Comparison of ENCODE assay signal across 9 mouse cellular contexts in the genomic region with DNA sequence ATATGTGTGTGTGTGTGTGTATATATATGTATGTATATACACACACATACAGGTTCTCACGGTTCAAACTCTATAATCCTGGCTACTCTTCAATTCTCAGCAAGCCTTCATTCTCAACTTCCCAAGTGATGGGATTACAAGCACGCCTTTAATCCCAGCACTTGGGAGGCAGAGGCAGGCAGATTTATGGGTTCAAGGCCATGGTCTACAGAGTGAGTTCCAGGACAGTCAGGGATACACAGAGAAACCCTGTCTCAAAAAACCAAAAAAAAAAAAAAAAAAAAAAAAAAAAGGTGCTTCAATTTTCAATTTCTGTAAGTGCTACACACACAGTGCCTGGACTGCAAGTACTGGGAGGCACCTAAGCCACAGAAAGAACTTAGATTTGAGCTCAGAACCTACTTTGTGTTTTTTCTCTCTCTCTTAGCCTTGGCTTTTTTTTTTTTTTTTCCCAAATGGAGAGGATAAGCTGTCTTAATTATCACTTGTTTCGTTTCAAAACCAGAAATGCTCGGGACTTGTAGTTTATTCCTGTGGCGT. TPM values are rescaled to one million over a fixed set of nuclear protein-coding genes. Genes with fewer than 3 reads are reported as not detected.
DNase-seq lines count a peak whose midpoint lies in the region; ATAC-seq and TF ChIP-seq lines count a peak whose summit lies in the region.
"Had no signal": no experiment of that assay in that cellular context is flagged by ENCODE, and none has a peak within 500 bp of the region (broad histone marks: within the 10 kb centered on the region; RNA-seq: fewer than 3 reads in every experiment).

No protein-coding gene starts in this region.

- H3K27me3 ChIP-seq in neural tube, embryonic 11.5 days (ENCODE audit: control insufficient read depth, insufficient read depth, low read length): no peaks in the 10 kb centered on the region
- H3K27me3 ChIP-seq in limb, embryonic 14.5 days (ENCODE audit: control insufficient read depth, insufficient read depth, low read length): no peaks in the 10 kb centered on the region
- H3K27me3 ChIP-seq in stomach, postnatal 0 days (ENCODE audit: control insufficient read depth, insufficient read depth, low read length): no peaks in the 10 kb centered on the region

- no peak for TF ChIP-seq POLR2A in limb, embryonic 14.5 days (IDR thresholded peaks at IDR 0.05; ENCODE audit: borderline replicate concordance, extremely low read depth, insufficient read depth, insufficient read length)

- WGBS in neural tube, embryonic 11.5 days: 57% methylated on average over 5 of the region's 5 CpGs
- 45% methylated on average over 5 of the region's 5 CpGs for WGBS in limb, embryonic 14.5 days
- WGBS in stomach, postnatal 0 days: 44% methylated on average over 5 of the region's 5 CpGs

- H3K4me1 ChIP-seq in neural tube, embryonic 11.5 days (ENCODE audit: control insufficient read depth, insufficient read depth, low read length): no peaks in the 10 kb centered on the region; the same call in 1 of the 2 replicates
- H3K4me1 ChIP-seq in limb, embryonic 14.5 days (ENCODE audit: control insufficient read depth, insufficient read depth, low read length): peaks cover 4% of the 10 kb centered on the region
- H3K4me1 ChIP-seq in stomach, postnatal 0 days (replicated peaks; ENCODE audit: control insufficient read depth, insufficient read depth): no peaks in the 10 kb centered on the region

- no peak for TF ChIP-seq CTCF in stomach, postnatal 0 days (IDR thresholded peaks at IDR 0.05; ENCODE audit: low read depth)

- TF ChIP-seq EP300 in stomach, postnatal 0 days (optimal IDR thresholded peaks at IDR 0.05): no peak

- peak overlapping the region; percentile 12; the same call in 1 of the 2 replicates for H3K9ac ChIP-seq in neural tube, embryonic 11.5 days (ENCODE audit: low read length)
- peak overlapping the region; percentile 38; the same call in 1 of the 2 replicates for H3K9ac ChIP-seq in limb, embryonic 14.5 days (ENCODE audit: low read depth, low read length, severe bottlenecking)
- H3K9ac ChIP-seq in stomach, postnatal 0 days (ENCODE audit: low read length): 0 out of 2 replicates have a peak overlapping the region, but pooled peaks have one; percentile 27

- no peak overlapping the region for H3K27ac ChIP-seq in neural tube, embryonic 11.5 days (ENCODE audit: low read depth, low read length)
- H3K27ac ChIP-seq in limb, embryonic 14.5 days (replicated peaks; ENCODE audit: low read depth, low read length): peak overlapping the region; percentile 75
- peak overlapping the region; percentile 76 for H3K27ac ChIP-seq in stomach, postnatal 0 days (replicated peaks)

- H3K4me3 ChIP-seq in neural tube, embryonic 11.5 days (ENCODE audit: low read depth, low read length): peak overlapping the region; percentile 77
- H3K4me3 ChIP-seq in limb, embryonic 14.5 days (replicated peaks; ENCODE audit: low read length): peak overlapping the region; percentile 60
- peak overlapping the region; percentile 70 for H3K4me3 ChIP-seq in stomach, postnatal 0 days (ENCODE audit: low read depth, low read length)

- DNase-seq in adrenal gland, adult 2 months: peak; percentile 51
- DNase-seq in adrenal gland, postnatal 14 days: no peak
- DNase-seq in neural tube, embryonic 11.5 days (ENCODE audit: low spot score): no peak
- no peak for DNase-seq in neural tube, embryonic 10.5 days (ENCODE audit: extremely low spot score, low spot score)
- DNase-seq in limb, embryonic 14.5 days (ENCODE audit: low spot score): no peak
- no peak for DNase-seq in stomach, postnatal 0 days (ENCODE audit: low spot score)
- no peak for DNase-seq in thymus, postnatal 36 days
- no peak for DNase-seq in gastrocnemius, postnatal 10 days

- H3K4me2 ChIP-seq in neural tube, embryonic 11.5 days (ENCODE audit: low read depth): peak overlapping the region; percentile 36
- H3K4me2 ChIP-seq in limb, embryonic 14.5 days (replicated peaks; ENCODE audit: low read depth, low read length, severe bottlenecking): peak overlapping the region; percentile 50
- H3K4me2 ChIP-seq in stomach, postnatal 0 days (replicated peaks; ENCODE audit: low read depth): peak overlapping the region; percentile 55

- H3K36me3 ChIP-seq in neural tube, embryonic 11.5 days (ENCODE audit: control insufficient read depth, insufficient read depth, low read length): no peaks in the 10 kb centered on the region
- H3K36me3 ChIP-seq in limb, embryonic 14.5 days (ENCODE audit: control insufficient read depth, insufficient read depth, low read length): no peaks in the 10 kb centered on the region
- no peaks in the 10 kb centered on the region for H3K36me3 ChIP-seq in stomach, postnatal 0 days (ENCODE audit: control insufficient read depth, insufficient read depth, low read length)

- no peak for ATAC-seq in neural tube, embryonic 11.5 days (ENCODE audit: insufficient read depth, low FRiP score, low TSS enrichment)
- no peak for ATAC-seq in limb, embryonic 14.5 days (ENCODE audit: low FRiP score, low read depth)
- no peak for ATAC-seq in stomach, postnatal 0 days (ENCODE audit: low FRiP score, low TSS enrichment)

- H3K9me3 ChIP-seq in neural tube, embryonic 11.5 days (ENCODE audit: control insufficient read depth, low read length): no peaks in the 10 kb centered on the region
- H3K9me3 ChIP-seq in limb, embryonic 14.5 days (ENCODE audit: control insufficient read depth, low read length): no peaks in the 10 kb centered on the region
- no peaks in the 10 kb centered on the region for H3K9me3 ChIP-seq in stomach, postnatal 0 days (ENCODE audit: control insufficient read depth, low read length)

RNA-seq across cellular contexts. Expression of a gene that starts 7.6 kb away (rescaled TPM):
- 10 to 100 TPM; 16.9 to 26.6 TPM for total RNA-seq in adrenal gland, adult 2 months (2021)
- polyA plus RNA-seq in adrenal gland, adult 2 months (2012; rRNA removed): 35.9 and 38.7 TPM in 2 replicates
- total RNA-seq in adrenal gland, postnatal 14 days (2021): 23.7 and 24.6 TPM in 2 replicates
- polyA plus RNA-seq in neural tube, embryonic 11.5 days (2014; fragmentation: Nextera tagmentation; extraction: Ambion mirVana): 6.2 and 7.8 TPM in 2 replicates
- 64.5 and 68.3 TPM in 2 replicates for polyA plus RNA-seq in limb, embryonic 14.5 days (2012; rRNA removed)
- polyA plus RNA-seq in limb, embryonic 14.5 days (2014; fragmentation: Nextera tagmentation; extraction: Ambion mirVana): 16.4 and 19.9 TPM in 2 replicates
- polyA plus RNA-seq in stomach, postnatal 0 days (2015; fragmentation: Nextera tagmentation; extraction: Ambion mirVana): 6.8 and 8.9 TPM in 2 replicates
- total RNA-seq in gastrocnemius, postnatal 10 days (2021): 10 to 100 TPM in 1 of 2 experiments, 1 to 10 TPM in 1; 7.0 to 13.2 TPM

RNA-seq across cellular contexts. Expression of a gene that starts 9.2 kb away (rescaled TPM):
- 1 to 10 TPM; 4.6 to 9.1 TPM for total RNA-seq in adrenal gland, adult 2 months (2021)
- 1.5 and 2.6 TPM in 2 replicates for polyA plus RNA-seq in adrenal gland, adult 2 months (2012; rRNA removed)
- 9.2 and 9.4 TPM in 2 replicates for total RNA-seq in adrenal gland, postnatal 14 days (2021)
- 9.3 and 10.6 TPM in 2 replicates for polyA plus RNA-seq in neural tube, embryonic 11.5 days (2014; fragmentation: Nextera tagmentation; extraction: Ambion mirVana)
- 12.3 and 13.9 TPM in 2 replicates for polyA plus RNA-seq in limb, embryonic 14.5 days (2012; rRNA removed)
- polyA plus RNA-seq in limb, embryonic 14.5 days (2014; fragmentation: Nextera tagmentation; extraction: Ambion mirVana): 9.0 and 10.2 TPM in 2 replicates
- 4.1 and 4.5 TPM in 2 replicates for polyA plus RNA-seq in stomach, postnatal 0 days (2015; fragmentation: Nextera tagmentation; extraction: Ambion mirVana)
- total RNA-seq in gastrocnemius, postnatal 10 days (2021): 1 to 10 TPM; 2.8 to 5.3 TPM

RNA-seq across cellular contexts. Expression of a gene that starts 29.0 kb away (rescaled TPM):
- 10 to 100 TPM in 1 of 2 experiments, 1 to 10 TPM in 1; 1.1 to 15.1 TPM for total RNA-seq in adrenal gland, adult 2 months (2021)
- polyA plus RNA-seq in adrenal gland, adult 2 months (2012; rRNA removed): 0.21 and 4.0 TPM in 2 replicates
- total RNA-seq in adrenal gland, postnatal 14 days (2021): 1.5 and 1.9 TPM in 2 replicates
- 0.56 and 0.76 TPM in 2 replicates for polyA plus RNA-seq in neural tube, embryonic 11.5 days (2014; fragmentation: Nextera tagmentation; extraction: Ambion mirVana)
- polyA plus RNA-seq in limb, embryonic 14.5 days (2012; rRNA removed): 1.2 and 1.7 TPM in 2 replicates
- 0.30 and 0.48 TPM in 2 replicates for polyA plus RNA-seq in limb, embryonic 14.5 days (2014; fragmentation: Nextera tagmentation; extraction: Ambion mirVana)
- polyA plus RNA-seq in stomach, postnatal 0 days (2015; fragmentation: Nextera tagmentation; extraction: Ambion mirVana): 39.3 and 42.1 TPM in 2 replicates
- total RNA-seq in gastrocnemius, postnatal 10 days (2021): under 1 TPM; 0.21 to 0.54 TPM
- total RNA-seq: common myeloid progenitor, adult 5-6 weeks had no signal

RNA-seq across cellular contexts. Expression of a gene that starts 33.1 kb away (rescaled TPM):
- total RNA-seq in adrenal gland, adult 2 months (2021): 100 to 1,000 TPM in 1 of 2 experiments, 10 to 100 TPM in 1; 88.3 to 109 TPM
- polyA plus RNA-seq in adrenal gland, adult 2 months (2012; rRNA removed): 67.6 and 83.8 TPM in 2 replicates
- 75.0 and 89.4 TPM in 2 replicates for total RNA-seq in adrenal gland, postnatal 14 days (2021)
- polyA plus RNA-seq in neural tube, embryonic 11.5 days (2014; fragmentation: Nextera tagmentation; extraction: Ambion mirVana): 6.1 and 6.8 TPM in 2 replicates
- polyA plus RNA-seq in limb, embryonic 14.5 days (2012; rRNA removed): 30.7 and 33.5 TPM in 2 replicates
- polyA plus RNA-seq in limb, embryonic 14.5 days (2014; fragmentation: Nextera tagmentation; extraction: Ambion mirVana): 22.2 and 24.6 TPM in 2 replicates
- polyA plus RNA-seq in stomach, postnatal 0 days (2015; fragmentation: Nextera tagmentation; extraction: Ambion mirVana): 31.4 and 34.6 TPM in 2 replicates
- total RNA-seq in gastrocnemius, postnatal 10 days (2021): 10 to 100 TPM; 15.8 to 24.4 TPM

RNA-seq across cellular contexts. Expression of a gene that starts 48.3 kb away (rescaled TPM):
- total RNA-seq in adrenal gland, adult 2 months (2021): not detected
- 0.18 and 0.38 TPM in 2 replicates for polyA plus RNA-seq in adrenal gland, adult 2 months (2012; rRNA removed)
- total RNA-seq in adrenal gland, postnatal 14 days (2021): not detected in 2 replicates
- 0.49 and 0.57 TPM in 2 replicates for polyA plus RNA-seq in neural tube, embryonic 11.5 days (2014; fragmentation: Nextera tagmentation; extraction: Ambion mirVana)
- 0.58 and 15.2 TPM in 2 replicates for polyA plus RNA-seq in limb, embryonic 14.5 days (2012; rRNA removed)
- polyA plus RNA-seq in limb, embryonic 14.5 days (2014; fragmentation: Nextera tagmentation; extraction: Ambion mirVana): 0.44 and 0.84 TPM in 2 replicates
- 0.34 and 0.35 TPM in 2 replicates for polyA plus RNA-seq in stomach, postnatal 0 days (2015; fragmentation: Nextera tagmentation; extraction: Ambion mirVana)
- under 1 TPM in 1 of 2 experiments, not detected in 1; 0.38 TPM for total RNA-seq in gastrocnemius, postnatal 10 days (2021)
- total RNA-seq: common myeloid progenitor, adult 5-6 weeks had no signal
